8 mouse cellular contexts compared by ENCODE assay signal in genomic region chr19:40611830-40612506, GRCm38 (mm10). TPM values are rescaled to one million over a fixed set of nuclear protein-coding genes. Genes with fewer than 3 reads are reported as not detected.
DNase-seq lines count a peak whose midpoint lies in the region; ATAC-seq and TF ChIP-seq lines count a peak whose summit lies in the region.

Gene Tctn3, minus strand, starts transcription at chr19:40612233.
Gene Entpd1, plus strand, starts transcription at chr19:40612366.

- peak within 1 kb of the TSS; percentile 75 for H3K27ac ChIP-seq in hindbrain, embryonic 13.5 days

- H3K4me3 ChIP-seq in hindbrain, embryonic 13.5 days = peak within 1 kb of the TSS; percentile 81

- in situ Hi-C loops in Patski (cut with MboI; ENCODE audit: low pct_unique_long_range_greater_than_20kb) = loop anchor here (5.0 to 10.0 kb wide), 2 partner anchors 110 to 223 kb away; partner anchors contain the start of gene Ccnj

- POLR2A ChIA-PET in Patski (lab: Charles Lee) = interaction anchor here (1.7 kb wide), 1 partner anchor 110 kb away, joined by 9 read pairs; no protein-coding TSS in a partner anchor

- H3K4me2 ChIP-seq in hindbrain, embryonic 13.5 days = peak within 1 kb of the TSS; percentile 87

- CTCF ChIA-PET in Patski (lab: Charles Lee) = interaction anchor here (0.8 to 8.4 kb wide), 9 partner anchors 13 to 266 kb away, joined by 3 to 69 read pairs (median 3); no protein-coding TSS in a partner anchor

- peak within 1 kb of the TSS; percentile 81 for H3K9ac ChIP-seq in hindbrain, embryonic 13.5 days

- H3K36me3 ChIP-seq in hindbrain, embryonic 13.5 days = peaks cover 22% of the 10 kb centered on the region

- under 1% methylated on average over 45 of the region's 45 CpGs for WGBS in hindbrain, embryonic 13.5 days

- ATAC-seq in Patski = peak; percentile 99
- peak; percentile 100 for ATAC-seq in hindbrain, embryonic 13.5 days (ENCODE audit: low FRiP score)

- peaks cover 11% of the 10 kb centered on the region for H3K4me1 ChIP-seq in hindbrain, embryonic 13.5 days (replicated peaks)

- TF ChIP-seq CTCF in Patski (IDR thresholded peaks at IDR 0.05) = peak; percentile 99

- DNase-seq in Patski (ENCODE audit: low read depth, low spot score) = peak; percentile 91
- DNase-seq in cerebellum, postnatal 14 days = peak; percentile 98
- peak; percentile 95 for DNase-seq in frontal cortex, postnatal 14 days (ENCODE audit: low spot score in 2 of 2)
- DNase-seq in layer of hippocampus, postnatal 25 days (ENCODE audit: extremely low spot score in 1 of 2, low spot score in 1 of 2) = peak; percentile 84 to 94
- DNase-seq in lung, postnatal 25 days (ENCODE audit: low spot score) = peak; percentile 97
- DNase-seq in retina, embryonic 14.5 days (ENCODE audit: low spot score) = peak; percentile 99
- peak; percentile 97 for DNase-seq in thymus, postnatal 4 days

- H3K9me3 ChIP-seq in hindbrain, embryonic 13.5 days = no peaks in the 10 kb centered on the region

- peaks cover 8% of the 10 kb centered on the region for H3K27me3 ChIP-seq in Patski
- no peaks in the 10 kb centered on the region for H3K27me3 ChIP-seq in hindbrain, embryonic 13.5 days

RNA-seq across cellular contexts. Expression of gene Tctn3, which starts in this region (rescaled TPM):
- 19.9 TPM for polyA plus RNA-seq in Patski (2021)
- 14.1 and 14.8 TPM in 2 replicates for polyA plus RNA-seq in hindbrain, embryonic 13.5 days (2015; fragmentation: Nextera tagmentation; extraction: Ambion mirVana)
- total RNA-seq in layer of hippocampus, postnatal 25 days (2021) = 10 to 100 TPM; 15.8 to 17.6 TPM

RNA-seq across cellular contexts. Expression of gene Entpd1, which starts in this region (rescaled TPM):
- polyA plus RNA-seq in Patski (2021) = 0.47 TPM
- polyA plus RNA-seq in hindbrain, embryonic 13.5 days (2015; fragmentation: Nextera tagmentation; extraction: Ambion mirVana) = 8.3 and 9.1 TPM in 2 replicates
- total RNA-seq in layer of hippocampus, postnatal 25 days (2021) = 10 to 100 TPM; 15.9 to 20.2 TPM

Comparison
In these comparisons a context has a peak if more than half of its experiments do, and no peak if none do; other contexts are left out.
1. Peak in every context shown above with its lines: DNase-seq, ATAC-seq, H3K4me3 ChIP-seq and H3K27ac ChIP-seq.